ENCODE assay signal across 10 mouse cellular contexts in the genomic region with DNA sequence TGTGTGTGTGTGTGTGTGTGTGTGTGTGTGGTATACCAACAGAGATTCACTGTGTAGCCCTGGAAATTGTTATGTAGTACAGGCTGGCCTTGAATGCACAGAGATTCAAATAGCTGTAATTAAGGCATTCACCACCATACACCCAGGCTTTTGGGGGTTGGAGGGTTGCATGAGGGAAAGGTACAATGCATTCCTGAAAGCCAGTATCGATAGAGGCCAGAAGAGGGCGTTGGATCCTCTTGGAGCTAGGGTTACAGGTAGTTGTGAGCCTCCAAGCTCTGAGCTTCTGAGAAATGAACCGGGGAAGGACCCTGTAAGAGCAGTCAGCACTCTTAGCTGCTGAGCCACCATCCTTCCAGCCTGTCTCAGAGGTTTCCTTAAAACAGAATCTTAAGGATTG. TPM values are rescaled to one million over a fixed set of nuclear protein-coding genes. Genes with fewer than 3 reads are reported as not detected.
DNase-seq lines count a peak whose midpoint lies in the region; ATAC-seq lines count a peak whose summit lies in the region.
"Had no signal": no experiment of that assay in that cellular context is flagged by ENCODE, and none has a peak within 500 bp of the region (broad histone marks: within the 10 kb centered on the region; RNA-seq: fewer than 3 reads in every experiment).

No protein-coding gene starts in this region.

- H3K9ac ChIP-seq in heart, embryonic 13.5 days: 0 out of 2 replicates have a peak overlapping the region, but pooled peaks have one; percentile 20
- H3K9ac ChIP-seq in midbrain, embryonic 12.5 days (replicated peaks): no peak overlapping the region
- H3K9ac ChIP-seq: liver, embryonic 13.5 days had no signal

- no peak for DNase-seq in heart, adult 9 months (ENCODE audit: low spot score in 2 of 2)
- no peak for DNase-seq in midbrain, embryonic 10.5 days (ENCODE audit: low spot score)
- DNase-seq in R1 (ENCODE audit: low read depth, low spot score): peak; percentile 69
- no peak for DNase-seq in adrenal gland, postnatal 10 days
- DNase-seq: liver, embryonic 13.5 days had no signal

- no peak overlapping the region for H3K4me3 ChIP-seq in heart, embryonic 13.5 days
- H3K4me3 ChIP-seq in midbrain, embryonic 12.5 days: no peak overlapping the region
- H3K4me3 ChIP-seq in midbrain, embryonic 10.5 days: no peak overlapping the region
- H3K4me3 ChIP-seq: kidney, embryonic 15.5 days; liver, embryonic 13.5 days had no signal

- no peak overlapping the region; the same call in 1 of the 2 replicates for H3K4me2 ChIP-seq in heart, embryonic 13.5 days
- H3K4me2 ChIP-seq in midbrain, embryonic 12.5 days (replicated peaks): no peak overlapping the region
- H3K4me2 ChIP-seq: kidney, embryonic 15.5 days; liver, embryonic 13.5 days had no signal

- 32% methylated on average over 3 of the region's 3 CpGs for WGBS in heart, embryonic 13.5 days
- WGBS in midbrain, embryonic 12.5 days: 31% methylated on average over 3 of the region's 3 CpGs
- WGBS in midbrain, embryonic 10.5 days: 43% methylated on average over 3 of the region's 3 CpGs

- ATAC-seq in heart, embryonic 13.5 days (ENCODE audit: extremely low read depth, insufficient number of reproducible peaks, low FRiP score, low TSS enrichment): no peak
- no peak for ATAC-seq in midbrain, embryonic 12.5 days (ENCODE audit: low FRiP score, low read depth)
- ATAC-seq in megakaryocyte progenitor cell, adult 5-6 weeks (replicated peaks; ENCODE audit: poor library complexity): 0 out of 2 replicates have a peak, but pooled peaks have one; percentile 35
- ATAC-seq in megakaryocyte-erythroid progenitor cell, adult 5-6 weeks (replicated peaks; ENCODE audit: low FRiP score, low TSS enrichment, poor library complexity, severe bottlenecking): no peak

- H3K27me3 ChIP-seq in heart, embryonic 13.5 days (replicated peaks): no peaks in the 10 kb centered on the region
- no peaks in the 10 kb centered on the region for H3K27me3 ChIP-seq in midbrain, embryonic 12.5 days
- H3K27me3 ChIP-seq in midbrain, embryonic 10.5 days (ENCODE audit: low read depth, poor library complexity, severe bottlenecking): no peaks in the 10 kb centered on the region
- H3K27me3 ChIP-seq: kidney, embryonic 15.5 days; liver, embryonic 13.5 days had no signal

- peaks cover 34% of the 10 kb centered on the region for H3K4me1 ChIP-seq in heart, embryonic 13.5 days
- H3K4me1 ChIP-seq in midbrain, embryonic 12.5 days: no peaks in the 10 kb centered on the region
- H3K4me1 ChIP-seq in midbrain, embryonic 10.5 days: no peaks in the 10 kb centered on the region

- H3K27ac ChIP-seq in heart, embryonic 13.5 days (replicated peaks): peak overlapping the region; percentile 68; the same call in 1 of the 2 replicates
- H3K27ac ChIP-seq in midbrain, embryonic 12.5 days (replicated peaks): 0 out of 2 replicates have a peak overlapping the region, but pooled peaks have one; percentile 52
- H3K27ac ChIP-seq in midbrain, embryonic 10.5 days (replicated peaks): no peak overlapping the region
- H3K27ac ChIP-seq: kidney, embryonic 15.5 days; liver, embryonic 13.5 days had no signal

- 0 out of 2 replicates have a peak, but pooled peaks cover 2% of the 10 kb centered on the region for H3K9me3 ChIP-seq in heart, embryonic 13.5 days
- 0 out of 2 replicates have a peak, but pooled peaks cover 2% of the 10 kb centered on the region for H3K9me3 ChIP-seq in midbrain, embryonic 12.5 days
- peaks cover 4% of the 10 kb centered on the region; the same call in 1 of the 2 replicates for H3K9me3 ChIP-seq in midbrain, embryonic 10.5 days (replicated peaks)
- H3K9me3 ChIP-seq: kidney, embryonic 15.5 days; liver, embryonic 13.5 days had no signal

- peaks cover 33% of the 10 kb centered on the region for H3K36me3 ChIP-seq in heart, embryonic 13.5 days
- peaks cover 15% of the 10 kb centered on the region for H3K36me3 ChIP-seq in midbrain, embryonic 12.5 days
- peaks cover 33% of the 10 kb centered on the region for H3K36me3 ChIP-seq in midbrain, embryonic 10.5 days

RNA-seq across cellular contexts. Expression of a gene that starts 16.2 kb away (rescaled TPM):
- not detected in 2 replicates for polyA plus RNA-seq in heart, embryonic 13.5 days (2015; fragmentation: Nextera tagmentation; extraction: Ambion mirVana)
- not detected in 2 replicates for polyA plus RNA-seq in midbrain, embryonic 12.5 days (2016; fragmentation: Nextera tagmentation; extraction: Ambion mirVana)
- not detected in 2 replicates for polyA plus RNA-seq in midbrain, embryonic 10.5 days (2016; fragmentation: Nextera tagmentation; extraction: Ambion mirVana)
- not detected in 2 replicates for total RNA-seq in megakaryocyte progenitor cell, adult 5-6 weeks (2015)
- total RNA-seq in megakaryocyte progenitor cell, adult 5-6 weeks (2017): 0.25 TPM in 1 of 2 replicates, not detected in the other
- total RNA-seq in adrenal gland, postnatal 10 days (2021): not detected
- total RNA-seq in megakaryocyte-erythroid progenitor cell, adult 5-6 weeks (2014; fragmentation: Nextera tagmentation): not detected in 2 replicates
- total RNA-seq in megakaryocyte-erythroid progenitor cell, adult 5-6 weeks (2017): not detected in 2 replicates
- polyA plus RNA-seq: kidney, embryonic 15.5 days; liver, embryonic 13.5 days had no signal

RNA-seq across cellular contexts. Expression of a gene that starts 30.7 kb away (rescaled TPM):
- polyA plus RNA-seq in heart, embryonic 13.5 days (2015; fragmentation: Nextera tagmentation; extraction: Ambion mirVana): 64.2 and 68.9 TPM in 2 replicates
- 128 and 133 TPM in 2 replicates for polyA plus RNA-seq in midbrain, embryonic 12.5 days (2016; fragmentation: Nextera tagmentation; extraction: Ambion mirVana)
- polyA plus RNA-seq in midbrain, embryonic 10.5 days (2016; fragmentation: Nextera tagmentation; extraction: Ambion mirVana): 90.0 and 93.8 TPM in 2 replicates
- 83.7 and 92.7 TPM in 2 replicates for total RNA-seq in megakaryocyte progenitor cell, adult 5-6 weeks (2015)
- 94.4 and 99.1 TPM in 2 replicates for total RNA-seq in megakaryocyte progenitor cell, adult 5-6 weeks (2017)
- total RNA-seq in adrenal gland, postnatal 10 days (2021): 10 to 100 TPM; 67.9 to 69.5 TPM
- 65.6 and 66.8 TPM in 2 replicates for total RNA-seq in megakaryocyte-erythroid progenitor cell, adult 5-6 weeks (2014; fragmentation: Nextera tagmentation)
- 103 and 104 TPM in 2 replicates for total RNA-seq in megakaryocyte-erythroid progenitor cell, adult 5-6 weeks (2017)
